Mouse (Mus musculus): ENCODE measurements around the gene Tepp. TPM values are rescaled to one million over a fixed set of nuclear protein-coding genes. Genes with fewer than 3 reads are reported as not detected.
A peak's percentile ranks its signal among the peaks of the same experiment; 100 is the strongest.

The Tepp gene
- polyA plus RNA-seq, 1 experiment from 2014 or later, result not detected

DNA sequence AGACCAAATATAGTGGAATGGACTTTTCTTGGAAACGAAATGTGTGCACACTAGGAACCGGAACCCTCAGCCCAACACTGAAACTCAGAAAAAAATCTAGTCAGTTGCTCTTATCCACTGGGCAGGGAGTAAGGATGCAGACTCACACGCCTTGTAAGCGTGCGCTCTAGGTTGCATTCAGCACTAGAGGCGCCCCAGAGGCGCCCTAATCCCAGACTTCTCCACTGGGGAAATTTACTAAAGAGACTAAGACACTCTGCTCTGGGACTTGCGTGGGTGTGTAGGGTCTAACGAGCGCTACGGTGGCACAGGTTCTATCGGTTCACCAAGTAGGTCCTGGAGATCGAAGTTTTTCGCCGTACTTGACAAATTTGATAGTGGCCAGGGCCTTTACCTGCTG, 41.1 kb downstream of the Tepp start:
- Histone ChIP-seq H3K27me3 (ENCODE audit: control insufficient read depth, insufficient read depth, low read length) (0 out of 2 replicates have a peak, but pooled peaks cover 2% of the 10 kb centered on the region), H3K4me3 (ENCODE audit: low read depth, low read length) (peak overlapping the region; percentile 72), H3K4me2 (replicated peaks; ENCODE audit: low read depth, low read length) (peak overlapping the region; percentile 76), H3K9ac (replicated peaks; ENCODE audit: low read depth, low read length) (no peak overlapping the region), H3K4me1 (ENCODE audit: control insufficient read depth, insufficient read depth, low read length) (peaks cover 11% of the 10 kb centered on the region; the same call in 1 of the 2 replicates), H3K36me3 (ENCODE audit: control insufficient read depth, insufficient read depth, low read length) (no peaks in the 10 kb centered on the region), H3K27ac (ENCODE audit: low read length) (peak overlapping the region; percentile 81; the same call in 1 of the 2 replicates), H3K9me3 (ENCODE audit: control insufficient read depth, low read depth, low read length) (no peaks in the 10 kb centered on the region)
- 4% methylated on average over 15 of the region's 15 CpGs for WGBS
- ATAC-seq (ENCODE audit: insufficient number of reproducible peaks, insufficient read depth, low FRiP score, low read depth), result peak; percentile 33; the same call in 1 of the 2 replicates

DNA sequence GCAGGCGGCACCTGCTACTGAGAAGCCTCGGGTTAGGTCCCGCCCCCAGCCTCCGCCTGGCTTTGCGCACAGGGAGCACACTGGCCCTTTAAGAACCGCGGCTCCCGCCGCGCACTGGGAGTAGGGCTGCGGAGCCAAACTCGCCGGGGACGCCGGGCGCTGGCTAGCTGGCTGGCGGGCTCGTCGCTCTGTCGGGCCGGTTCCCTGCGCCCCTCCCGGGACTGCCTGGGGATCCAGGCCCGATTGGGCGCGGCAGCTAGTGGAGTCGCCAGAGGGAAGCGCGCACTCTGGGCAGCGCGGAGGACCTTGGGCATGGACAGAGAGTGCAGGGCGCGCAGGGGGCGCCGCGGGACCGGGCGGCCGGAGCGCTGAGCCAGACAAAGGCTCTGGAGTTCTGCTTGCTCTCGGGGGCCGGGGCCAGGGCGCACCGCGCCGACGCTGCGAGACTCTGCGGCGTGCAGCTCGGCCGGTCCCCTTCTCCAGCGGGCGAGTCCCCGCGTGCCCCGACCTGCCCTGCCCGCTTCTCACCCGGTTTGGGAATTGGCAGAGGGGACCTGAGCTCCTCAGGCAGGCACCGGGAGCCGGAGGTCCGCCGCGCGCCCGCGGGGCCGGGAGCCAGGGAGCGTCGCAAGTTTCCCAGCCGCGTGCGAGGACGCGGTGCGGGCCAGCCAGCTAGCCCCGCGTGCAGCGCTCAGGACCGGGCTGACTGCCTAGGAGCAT, 41.9 kb downstream of the Tepp start, which contains the start of gene Mmp15:
TSS of gene Mmp15 (plus strand) at position 118 of the 720 bp plus-strand sequence.
- H3K4me2 ChIP-seq (replicated peaks; ENCODE audit: low read depth, low read length), result peak within 1 kb of the TSS; percentile 76
- H3K9me3 ChIP-seq (ENCODE audit: control insufficient read depth, low read depth, low read length), result no peaks in the 10 kb centered on the region
- peak within 1 kb of the TSS; percentile 72 for H3K4me3 ChIP-seq (ENCODE audit: low read depth, low read length)
- H3K9ac ChIP-seq (replicated peaks; ENCODE audit: low read depth, low read length), result peak within 1 kb of the TSS; percentile 80
- WGBS, result under 1% methylated on average over 67 of the region's 80 CpGs
- no peaks in the 10 kb centered on the region for H3K36me3 ChIP-seq (ENCODE audit: control insufficient read depth, insufficient read depth, low read length)
- 0 out of 2 replicates have a peak, but pooled peaks cover 2% of the 10 kb centered on the region for H3K27me3 ChIP-seq (ENCODE audit: control insufficient read depth, insufficient read depth, low read length)
- 0 out of 2 replicates have a peak, but pooled peaks cover 7% of the 10 kb centered on the region for H3K4me1 ChIP-seq (ENCODE audit: control insufficient read depth, insufficient read depth, low read length)
- peak; percentile 82 for ATAC-seq (ENCODE audit: insufficient number of reproducible peaks, insufficient read depth, low FRiP score, low read depth)
- peak within 1 kb of the TSS; percentile 81 for H3K27ac ChIP-seq (ENCODE audit: low read length)

DNA sequence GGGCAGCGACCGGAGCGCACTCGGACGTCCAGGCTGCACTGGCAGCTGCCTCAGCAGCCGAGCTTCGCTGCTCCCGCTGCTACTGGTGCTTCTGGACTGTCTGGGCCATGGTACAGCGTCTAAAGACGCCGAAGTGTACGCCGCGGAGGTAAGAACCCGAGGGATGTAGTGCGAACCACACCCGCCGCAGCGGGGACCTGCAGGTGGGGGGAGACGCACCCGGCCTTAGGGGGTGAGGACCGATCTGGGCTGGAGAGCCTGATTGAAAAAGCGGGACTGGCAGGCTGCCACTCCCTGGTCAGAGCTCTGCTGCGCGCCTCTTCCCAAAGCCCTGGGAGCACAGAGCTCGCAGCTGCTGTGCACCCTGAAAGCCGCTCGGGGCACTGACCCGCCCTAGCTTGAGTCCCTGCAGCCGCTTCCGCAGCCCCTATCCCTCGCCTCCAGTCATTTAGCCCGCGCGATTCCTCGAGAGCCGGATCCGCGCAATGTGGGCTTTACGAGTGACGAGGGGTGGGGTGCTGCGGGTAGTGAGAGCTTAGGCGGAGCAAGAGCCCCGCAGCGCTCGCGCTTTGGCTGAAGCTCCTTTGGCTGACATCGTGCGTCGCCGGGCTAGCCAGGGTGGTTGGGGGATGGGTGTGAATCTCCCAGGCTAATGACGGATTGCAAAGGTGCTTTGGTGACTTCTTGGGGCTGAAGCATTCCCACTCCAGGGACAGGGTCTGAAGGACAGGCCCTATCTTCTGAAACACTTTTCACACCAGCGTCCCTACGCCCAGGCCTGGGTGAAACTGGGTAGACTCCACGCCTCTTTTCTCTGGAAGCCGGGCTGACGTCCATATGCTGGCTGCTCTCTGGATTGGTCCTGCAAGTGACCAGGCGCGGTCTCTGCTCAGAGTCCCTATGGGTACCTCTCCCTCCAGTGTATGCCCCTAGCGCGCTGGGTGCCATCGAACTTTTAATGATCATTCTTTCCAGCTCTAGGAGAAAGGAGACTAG, 42.8 kb downstream of the Tepp start:
- peak overlapping the region; percentile 80 for H3K9ac ChIP-seq (replicated peaks; ENCODE audit: low read depth, low read length)
- H3K4me1 ChIP-seq (ENCODE audit: control insufficient read depth, insufficient read depth, low read length), result peaks cover 7% of the 10 kb centered on the region; the same call in 1 of the 2 replicates
- ATAC-seq (ENCODE audit: insufficient number of reproducible peaks, insufficient read depth, low FRiP score, low read depth), result peak; percentile 59
- peak overlapping the region; percentile 81 for H3K27ac ChIP-seq (ENCODE audit: low read length)
- 3% methylated on average over 62 of the region's 62 CpGs for WGBS
- no peaks in the 10 kb centered on the region for H3K36me3 ChIP-seq (ENCODE audit: control insufficient read depth, insufficient read depth, low read length)
- H3K4me2 ChIP-seq (replicated peaks; ENCODE audit: low read depth, low read length), result peak overlapping the region; percentile 76
- 0 out of 2 replicates have a peak, but pooled peaks cover 2% of the 10 kb centered on the region for H3K27me3 ChIP-seq (ENCODE audit: control insufficient read depth, insufficient read depth, low read length)
- H3K4me3 ChIP-seq (ENCODE audit: low read depth, low read length), result peak overlapping the region; percentile 72
- H3K9me3 ChIP-seq (ENCODE audit: control insufficient read depth, low read depth, low read length), result no peaks in the 10 kb centered on the region

DNA sequence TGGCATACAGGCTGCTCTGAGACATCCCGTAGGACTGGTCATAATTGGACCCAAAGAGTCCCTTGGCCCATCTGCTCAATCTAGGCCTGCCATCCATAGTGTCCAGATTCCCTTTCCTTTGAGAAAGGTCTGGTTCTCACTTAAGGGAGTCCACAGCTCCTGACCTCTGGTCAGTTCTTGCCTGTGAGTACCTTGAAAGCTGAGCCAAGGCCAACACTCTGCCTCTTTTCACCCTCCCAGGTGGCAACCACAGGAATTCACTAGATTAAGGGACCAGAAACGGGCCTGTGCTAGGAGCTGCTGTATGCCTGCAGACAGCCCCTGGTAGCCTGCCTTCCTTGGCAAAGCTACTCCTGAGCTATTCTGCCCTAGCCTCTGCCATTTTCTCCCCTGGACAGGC, 44.2 kb downstream of the Tepp start:
- Histone ChIP-seq H3K36me3 (ENCODE audit: control insufficient read depth, insufficient read depth, low read length) (no peaks in the 10 kb centered on the region), H3K27me3 (ENCODE audit: control insufficient read depth, insufficient read depth, low read length) (0 out of 2 replicates have a peak, but pooled peaks cover 2% of the 10 kb centered on the region), H3K27ac (ENCODE audit: low read length) (no peak overlapping the region), H3K9ac (replicated peaks; ENCODE audit: low read depth, low read length) (no peak overlapping the region), H3K4me3 (ENCODE audit: low read depth, low read length) (no peak overlapping the region), H3K9me3 (ENCODE audit: control insufficient read depth, low read depth, low read length) (no peaks in the 10 kb centered on the region), H3K4me1 (ENCODE audit: control insufficient read depth, insufficient read depth, low read length) (peaks cover 13% of the 10 kb centered on the region), H3K4me2 (replicated peaks; ENCODE audit: low read depth, low read length) (0 out of 2 replicates have a peak overlapping the region, but pooled peaks have one; percentile 76)
- 85% methylated on average over 2 of the region's 2 CpGs for WGBS
- no peak for ATAC-seq (ENCODE audit: insufficient number of reproducible peaks, insufficient read depth, low FRiP score, low read depth)

DNA sequence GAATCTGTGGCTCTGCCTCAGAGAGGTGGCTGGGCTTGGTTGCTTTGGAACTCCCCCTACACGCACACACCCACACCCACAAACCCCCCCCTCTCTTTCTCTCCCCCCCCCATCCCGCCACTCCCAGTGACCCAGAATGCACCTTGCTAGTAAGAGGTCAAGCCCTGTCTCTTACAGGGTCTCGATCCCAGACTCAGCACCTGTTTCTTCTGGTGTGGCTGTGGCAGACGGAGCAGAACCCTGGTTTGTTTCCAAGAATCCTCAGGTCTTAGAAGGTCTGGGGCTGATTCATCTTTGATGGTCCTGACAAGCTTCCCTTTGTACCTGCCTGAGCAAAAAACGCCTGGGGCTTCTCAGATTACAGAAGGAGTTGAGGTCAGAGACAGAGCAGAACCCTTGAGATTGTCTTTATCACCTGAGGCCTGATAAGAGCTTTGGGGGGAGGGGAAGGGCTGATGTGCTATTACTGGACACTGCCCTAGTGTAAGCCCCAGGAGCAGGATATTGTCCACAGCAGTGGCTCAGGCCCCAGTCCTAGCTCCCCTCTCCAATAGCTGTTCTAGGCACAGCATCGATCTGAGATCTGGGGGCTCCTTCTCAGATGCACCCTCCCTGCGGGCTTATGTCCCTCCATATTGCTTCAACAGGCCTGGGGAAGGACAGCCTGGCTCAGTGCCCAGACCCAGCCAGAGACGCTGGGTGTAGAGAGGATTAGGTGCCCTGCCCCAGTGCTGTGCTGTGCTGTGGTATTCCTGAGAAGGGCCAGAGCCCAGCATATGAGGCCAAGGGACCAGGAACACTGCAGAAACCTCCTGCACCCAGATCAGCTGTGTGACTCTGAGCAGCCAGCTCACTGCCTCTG, 48.4 kb downstream of the Tepp start:
- Histone ChIP-seq H3K4me3 (ENCODE audit: low read depth, low read length) (no peak overlapping the region), H3K4me2 (replicated peaks; ENCODE audit: low read depth, low read length) (no peak overlapping the region), H3K27ac (ENCODE audit: low read length) (peak overlapping the region; percentile 63; the same call in 1 of the 2 replicates), H3K36me3 (ENCODE audit: control insufficient read depth, insufficient read depth, low read length) (no peaks in the 10 kb centered on the region), H3K4me1 (ENCODE audit: control insufficient read depth, insufficient read depth, low read length) (peaks cover 21% of the 10 kb centered on the region), H3K9ac (replicated peaks; ENCODE audit: low read depth, low read length) (0 out of 2 replicates have a peak overlapping the region, but pooled peaks have one; percentile 3), H3K9me3 (ENCODE audit: control insufficient read depth, low read depth, low read length) (no peaks in the 10 kb centered on the region; the same call in 1 of the 2 replicates), H3K27me3 (ENCODE audit: control insufficient read depth, insufficient read depth, low read length) (0 out of 2 replicates have a peak, but pooled peaks cover 1% of the 10 kb centered on the region)
- peak; percentile 34 for ATAC-seq (ENCODE audit: insufficient number of reproducible peaks, insufficient read depth, low FRiP score, low read depth)
- 36% methylated on average over 7 of the region's 8 CpGs for WGBS

DNA sequence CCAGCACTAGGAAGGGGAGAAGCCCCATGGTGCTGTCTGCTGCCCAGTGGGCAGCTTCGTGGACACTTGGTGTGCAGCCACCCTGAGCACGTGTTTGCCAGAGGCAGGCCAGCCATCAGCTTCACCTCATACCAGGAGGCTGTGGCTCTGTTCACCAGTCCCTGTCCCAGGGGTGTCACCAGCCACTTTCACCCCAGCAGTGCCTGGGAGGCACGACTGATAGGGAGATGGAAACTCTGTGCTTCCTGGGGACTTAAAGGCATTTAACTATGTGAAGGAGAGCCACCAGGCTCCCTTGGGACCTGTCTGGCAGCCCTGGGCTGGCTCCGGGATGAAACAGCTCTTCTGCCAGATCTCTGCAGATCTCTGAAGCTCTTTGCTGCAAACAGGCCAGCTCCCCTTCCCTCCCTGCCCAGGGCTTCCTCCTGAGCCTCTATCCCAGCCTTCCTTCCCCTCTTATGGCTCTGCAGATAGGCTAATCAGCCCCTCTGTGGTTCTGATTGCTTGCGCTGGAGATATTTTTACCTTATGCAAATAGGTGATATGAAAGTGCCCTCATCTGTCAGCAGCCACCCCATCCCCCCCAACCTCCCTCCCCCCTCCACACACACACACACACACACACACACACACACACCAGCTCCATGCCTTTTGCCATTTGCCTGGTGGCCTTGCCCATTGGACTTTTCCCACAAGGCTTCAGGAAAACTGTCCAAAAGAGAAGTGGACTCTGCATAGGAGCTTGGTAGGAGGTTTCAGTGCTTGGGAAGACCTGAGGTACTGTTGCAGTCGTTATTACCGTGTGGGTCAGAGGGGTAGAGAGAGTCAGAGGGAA, 50.0 kb downstream of the Tepp start:
- 0 out of 2 replicates have a peak, but pooled peaks have one; percentile 25 for ATAC-seq (ENCODE audit: insufficient number of reproducible peaks, insufficient read depth, low FRiP score, low read depth)
- no peak overlapping the region for H3K4me3 ChIP-seq (ENCODE audit: low read depth, low read length)
- 48% methylated on average over 7 of the region's 7 CpGs for WGBS
- H3K4me2 ChIP-seq (replicated peaks; ENCODE audit: low read depth, low read length), result no peak overlapping the region
- H3K27ac ChIP-seq (ENCODE audit: low read length), result peak overlapping the region; percentile 58; the same call in 1 of the 2 replicates
- no peaks in the 10 kb centered on the region for H3K27me3 ChIP-seq (ENCODE audit: control insufficient read depth, insufficient read depth, low read length)
- no peaks in the 10 kb centered on the region; the same call in 1 of the 2 replicates for H3K9me3 ChIP-seq (ENCODE audit: control insufficient read depth, low read depth, low read length)
- H3K4me1 ChIP-seq (ENCODE audit: control insufficient read depth, insufficient read depth, low read length), result peaks cover 21% of the 10 kb centered on the region
- no peaks in the 10 kb centered on the region for H3K36me3 ChIP-seq (ENCODE audit: control insufficient read depth, insufficient read depth, low read length)
- H3K9ac ChIP-seq (replicated peaks; ENCODE audit: low read depth, low read length), result no peak overlapping the region

DNA sequence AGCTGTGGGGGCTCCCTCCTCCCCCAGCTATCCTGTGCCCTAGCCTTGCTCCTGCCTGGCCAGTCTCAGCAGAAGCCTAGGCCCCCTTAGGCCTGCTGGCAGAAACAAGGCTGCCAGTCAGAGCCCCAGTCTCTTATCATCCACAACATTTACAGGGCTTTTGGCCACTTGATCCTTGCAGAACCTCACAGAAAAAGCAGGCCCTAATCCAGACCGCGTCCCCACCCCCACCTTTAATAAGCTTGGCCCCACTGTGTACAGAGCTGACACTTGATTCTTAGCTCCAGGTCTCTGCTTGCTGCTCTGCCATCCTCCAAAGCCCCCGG, 50.6 kb downstream of the Tepp start:
- WGBS, result 63% methylated on average over 3 of the region's 3 CpGs
- no peak overlapping the region for H3K9ac ChIP-seq (replicated peaks; ENCODE audit: low read depth, low read length)

More for the DNA sequence above, 50.6 kb downstream of the Tepp start:
- H3K4me1 ChIP-seq (ENCODE audit: control insufficient read depth, insufficient read depth, low read length), result peaks cover 21% of the 10 kb centered on the region
- H3K4me2 ChIP-seq (replicated peaks; ENCODE audit: low read depth, low read length), result no peak overlapping the region
- no peaks in the 10 kb centered on the region; the same call in 1 of the 2 replicates for H3K9me3 ChIP-seq (ENCODE audit: control insufficient read depth, low read depth, low read length)
- H3K4me3 ChIP-seq (ENCODE audit: low read depth, low read length), result no peak overlapping the region
- H3K27ac ChIP-seq (ENCODE audit: low read length), result no peak overlapping the region
- no peaks in the 10 kb centered on the region for H3K27me3 ChIP-seq (ENCODE audit: control insufficient read depth, insufficient read depth, low read length)
- H3K36me3 ChIP-seq (ENCODE audit: control insufficient read depth, insufficient read depth, low read length), result no peaks in the 10 kb centered on the region
- no peak for ATAC-seq (ENCODE audit: insufficient number of reproducible peaks, insufficient read depth, low FRiP score, low read depth)
